Mouse (Mus musculus) liver, adult (tissue): ENCODE measurements around the gene Mylk3.
A peak's percentile ranks its signal among the peaks of the same experiment; 100 is the strongest.

ENCODE experiments used
- GATA4 ChIP-seq: IDR thresholded peaks from 2 replicates; pipeline ENCODE4 v1.6.1; 2014; ENCODE audit warnings: mild to moderate bottlenecking, low read length; ENCODE audit not compliant: insufficient replicate concordance

The Mylk3 gene

DNA sequence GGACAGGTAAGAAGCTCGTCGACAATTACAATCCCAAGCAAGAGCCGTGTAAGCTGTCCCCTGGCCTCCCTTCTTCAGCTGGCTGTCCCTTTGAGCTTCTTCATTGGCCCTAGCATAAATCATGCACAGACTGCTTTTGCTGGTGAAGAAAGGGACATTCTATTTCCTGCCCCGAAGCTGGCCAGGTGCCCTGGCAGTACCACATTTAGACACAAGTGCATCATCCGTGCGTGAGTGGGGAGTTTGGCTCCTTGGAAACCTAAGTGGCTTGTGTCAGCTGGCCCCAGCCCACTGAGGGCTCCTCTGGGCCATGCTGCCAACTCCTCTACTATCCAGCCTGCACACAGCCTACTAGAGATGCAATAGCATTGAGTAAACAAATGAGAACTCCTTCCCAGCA lies at the start of gene Mylk3:
Gene Mylk3, minus strand, starts transcription at position 141 of the 400 bp plus-strand sequence.
- TF ChIP-seq GATA4 = no peak

DNA sequence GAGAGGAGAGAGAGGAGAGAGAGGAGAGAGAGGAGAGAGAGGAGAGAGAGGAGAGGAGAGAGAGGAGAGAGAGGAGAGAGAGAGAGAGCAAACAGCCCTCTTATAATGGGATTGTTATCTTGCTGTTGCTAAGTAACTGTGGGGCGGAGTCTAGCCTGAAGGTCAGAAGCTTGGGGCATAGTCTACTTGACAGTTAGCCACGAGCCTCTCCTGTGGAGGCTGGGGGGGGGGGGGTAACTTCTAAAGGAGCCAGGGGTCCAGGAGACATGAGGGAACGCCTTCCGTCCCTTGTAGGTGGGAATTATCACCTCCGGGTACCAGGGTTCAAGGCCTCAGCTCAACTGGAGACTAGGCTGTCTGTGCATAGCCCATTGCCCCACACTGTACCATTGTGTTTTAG lies 49.6 kb upstream of the Mylk3 start:
- peak; percentile 11; the same call in 1 of the 2 replicates for TF ChIP-seq GATA4

DNA sequence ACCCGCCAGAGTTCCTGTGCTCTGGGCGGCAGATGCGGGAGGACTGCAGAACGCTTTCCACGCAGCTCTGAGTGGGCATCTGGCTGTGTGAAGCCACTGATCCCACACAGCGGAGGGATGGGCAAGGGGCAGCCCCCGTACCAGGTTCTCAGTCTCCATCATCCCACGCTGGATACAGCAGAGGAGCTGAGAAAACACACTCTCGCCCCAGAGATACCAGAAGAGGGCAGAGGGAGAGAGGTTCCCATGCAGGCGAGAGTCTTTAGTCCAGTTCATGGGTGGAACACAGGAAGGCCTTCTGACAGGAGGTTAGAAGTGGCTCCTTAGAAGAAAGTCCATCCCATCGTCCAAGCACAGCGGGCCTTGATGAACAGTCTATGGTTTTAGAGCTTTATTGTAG lies 48.7 kb upstream of the Mylk3 start:
- TF ChIP-seq GATA4 = no peak

DNA sequence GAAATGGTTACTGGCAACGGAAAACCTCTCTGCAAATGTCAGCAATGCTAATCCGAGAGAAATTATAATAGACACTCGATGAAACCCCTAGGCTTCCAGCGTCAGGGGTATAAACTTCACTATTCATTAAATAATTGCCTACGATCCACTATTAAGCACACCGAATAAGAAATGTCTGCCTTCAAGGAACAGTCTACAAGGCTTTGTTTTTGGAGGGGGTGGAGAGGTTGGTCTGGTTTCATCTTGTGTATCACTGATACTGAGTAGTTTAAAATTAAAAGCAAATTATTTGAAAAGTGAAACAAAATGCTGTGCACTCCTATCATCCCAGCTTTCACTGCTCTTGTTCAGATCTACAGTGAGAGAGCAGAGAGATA lies 46.9 kb upstream of the Mylk3 start:
- TF ChIP-seq GATA4 = no peak

DNA sequence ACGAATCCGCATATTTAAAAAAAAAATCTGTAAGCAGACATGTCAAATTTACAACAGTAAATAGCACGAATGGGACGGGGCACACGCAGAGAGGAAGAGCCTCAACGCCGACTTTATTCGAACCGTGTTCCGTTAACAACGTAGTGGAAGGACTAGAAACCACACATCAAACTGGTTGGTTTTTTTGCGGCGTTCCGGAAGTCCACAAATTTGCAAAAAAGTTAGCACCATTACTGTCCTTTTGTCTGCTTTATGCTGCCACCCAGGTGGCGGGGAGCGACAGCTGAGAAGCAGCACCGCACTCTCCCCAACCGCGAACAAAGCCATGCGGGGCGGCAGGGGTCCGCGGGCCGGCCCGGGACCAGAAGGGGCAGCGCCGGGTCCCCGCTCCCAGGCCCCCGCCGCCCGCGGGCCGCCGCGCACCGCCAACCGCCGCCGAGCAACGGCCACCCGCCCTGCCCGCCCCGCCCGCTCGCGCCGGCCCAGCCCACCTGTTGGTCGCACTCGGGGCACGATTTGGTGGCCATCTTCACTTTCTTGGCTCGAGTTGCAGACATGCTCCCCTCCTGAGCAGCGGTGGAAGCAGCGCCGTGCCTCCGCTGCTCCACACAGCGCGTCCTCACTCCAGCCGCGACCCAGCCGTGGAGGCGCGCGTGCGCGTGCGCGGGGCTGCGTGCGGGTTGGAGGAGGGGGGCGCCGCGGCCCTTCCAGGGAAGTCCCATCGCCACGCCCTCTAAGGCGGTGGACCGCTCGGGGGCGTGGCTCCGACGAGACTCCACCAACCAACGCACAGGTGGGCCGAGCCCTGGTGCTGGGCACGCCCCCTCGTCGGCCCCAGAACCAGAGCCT lies 46.2 kb upstream of the Mylk3 start, which contains the start of gene 4921524J17Rik:
Gene 4921524J17Rik, minus strand, starts transcription at position 666 of the 849 bp plus-strand sequence.
- TF ChIP-seq GATA4 = peak; percentile 23; the same call in 1 of the 2 replicates

DNA sequence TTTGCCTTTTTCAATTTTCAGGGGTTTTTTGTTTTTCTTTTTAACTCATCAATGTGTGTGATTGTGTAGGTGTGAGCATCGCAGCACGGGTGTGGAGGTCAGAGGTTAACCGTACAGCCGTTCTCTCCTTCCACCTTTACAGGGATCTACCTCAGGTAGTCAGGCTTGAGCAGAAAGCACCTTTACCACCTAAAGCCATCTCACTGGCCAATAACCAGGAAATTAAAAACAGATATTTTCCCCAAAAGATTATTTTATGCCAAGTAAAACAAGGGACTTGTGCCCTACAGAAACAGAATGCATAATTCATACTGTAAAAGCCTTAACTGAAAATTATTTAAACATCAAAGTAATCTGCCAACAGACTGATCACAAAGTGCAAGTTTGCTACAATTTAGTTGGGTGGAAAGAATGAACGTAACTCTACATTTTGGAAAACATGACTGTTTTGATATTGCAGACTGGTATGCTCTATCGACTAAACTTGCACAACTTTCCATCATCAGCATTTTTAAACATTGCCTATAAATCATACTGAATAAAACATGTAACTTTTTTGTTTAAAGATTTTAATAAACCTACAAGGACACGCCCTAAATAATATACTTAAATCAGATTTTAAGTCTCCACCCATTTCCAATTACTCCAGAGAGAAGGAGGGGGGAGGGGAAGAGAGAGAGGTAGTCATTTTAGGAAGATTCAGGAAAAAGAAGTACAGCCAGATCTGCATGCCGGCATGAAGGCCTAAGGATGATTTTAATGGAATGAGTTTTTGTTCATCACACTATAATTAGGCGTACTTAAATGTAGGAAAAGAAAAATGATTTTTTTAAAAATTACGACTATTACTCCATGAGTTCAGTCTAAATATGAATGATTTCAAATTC lies 45.4 kb upstream of the Mylk3 start:
- TF ChIP-seq GATA4 = no peak

DNA sequence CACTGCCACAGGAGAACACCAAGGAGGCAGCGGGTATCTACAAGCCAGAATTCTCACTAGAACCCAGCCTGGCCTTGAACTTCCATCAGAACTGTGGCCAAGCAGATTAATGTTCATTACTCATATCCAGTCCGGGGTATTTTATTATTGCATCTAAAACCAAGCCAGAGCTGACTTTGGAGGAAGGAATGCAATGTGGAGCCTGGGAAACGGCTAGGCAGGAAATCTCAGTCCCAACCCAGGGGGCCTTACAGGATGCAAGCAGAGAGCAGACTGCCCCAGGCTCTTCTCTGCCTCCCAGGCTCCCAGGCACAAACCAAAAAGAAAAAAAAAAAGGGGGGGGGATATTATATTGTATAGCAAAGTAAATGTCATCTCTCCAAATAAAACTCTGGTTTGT lies 44.7 kb upstream of the Mylk3 start:
- no peak for TF ChIP-seq GATA4

DNA sequence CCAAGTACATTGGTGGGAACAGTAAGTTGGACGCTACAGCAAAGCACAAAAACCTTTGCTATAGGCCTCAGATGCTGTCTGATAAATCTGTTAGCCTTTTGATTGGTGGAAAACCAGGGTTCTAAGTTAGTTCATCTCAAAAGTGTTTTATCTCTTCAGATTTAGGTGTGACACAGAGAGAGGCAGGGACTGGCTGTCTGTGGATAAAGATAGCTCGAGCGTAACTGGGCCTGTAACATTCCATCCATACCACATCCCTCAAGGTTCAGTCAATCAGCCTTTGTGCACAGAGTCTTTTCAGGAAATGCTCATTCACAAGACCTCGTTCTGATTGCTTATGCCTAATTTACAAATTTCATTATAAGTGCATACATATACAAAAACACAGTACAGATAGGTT lies 43.1 kb upstream of the Mylk3 start:
- no peak for TF ChIP-seq GATA4

DNA sequence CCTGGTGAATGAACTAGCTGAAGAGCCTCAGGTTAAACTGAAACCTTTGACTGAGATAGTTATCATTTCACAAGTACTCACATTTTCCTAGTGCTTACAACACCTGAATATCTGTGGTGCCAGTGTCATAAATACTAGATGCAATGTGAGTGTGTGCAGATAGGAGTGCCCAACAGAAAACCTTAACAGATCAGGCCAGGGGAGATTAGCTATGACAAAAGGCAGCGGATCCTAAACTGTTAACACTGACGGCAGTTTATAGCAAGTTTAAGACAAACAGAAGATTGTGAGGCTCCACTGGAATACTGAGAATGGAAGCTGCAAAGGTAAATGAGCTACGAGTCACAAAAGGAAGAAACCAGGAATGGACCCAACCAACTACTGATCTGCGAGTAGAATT lies 40.9 kb upstream of the Mylk3 start:
- TF ChIP-seq GATA4 = no peak

DNA sequence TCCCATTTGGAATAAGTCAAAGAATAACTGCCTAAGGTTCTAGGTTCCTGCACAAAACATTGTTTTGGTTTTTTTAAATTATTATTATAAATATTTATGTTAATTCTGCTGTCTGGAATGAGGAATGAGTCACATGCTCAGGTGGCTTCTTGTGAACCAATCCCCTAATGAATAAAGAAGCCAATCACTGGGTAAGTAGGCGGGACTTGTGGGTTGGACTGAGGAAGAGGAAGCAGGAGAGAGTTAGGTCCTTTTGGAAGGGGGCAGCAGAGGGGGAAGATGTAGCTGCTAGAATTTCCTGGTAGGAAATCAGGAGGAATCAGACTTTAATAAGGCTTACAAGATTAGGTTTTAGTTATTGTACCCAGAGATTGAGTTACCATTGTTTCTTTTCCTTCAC lies 35.2 kb upstream of the Mylk3 start:
- TF ChIP-seq GATA4 = no peak

DNA sequence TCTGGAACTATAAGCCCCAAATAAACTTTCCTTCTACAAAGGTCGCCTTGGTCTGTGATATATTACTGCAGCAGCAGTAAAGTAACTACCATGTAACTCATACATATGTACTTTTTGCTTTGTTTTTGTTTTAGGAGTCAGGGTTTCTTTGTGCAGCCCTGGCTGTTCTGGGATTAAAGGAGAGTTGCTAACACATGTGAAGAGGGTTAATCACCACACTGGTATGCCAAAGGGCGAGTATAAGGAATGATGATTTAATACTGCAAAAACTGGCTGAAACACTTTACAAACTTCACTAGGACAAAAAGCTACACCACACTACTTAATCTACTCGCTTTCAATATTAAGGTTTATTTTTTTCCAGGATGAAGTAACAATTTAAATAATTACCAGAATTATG lies 22.4 kb upstream of the Mylk3 start:
- no peak for TF ChIP-seq GATA4

DNA sequence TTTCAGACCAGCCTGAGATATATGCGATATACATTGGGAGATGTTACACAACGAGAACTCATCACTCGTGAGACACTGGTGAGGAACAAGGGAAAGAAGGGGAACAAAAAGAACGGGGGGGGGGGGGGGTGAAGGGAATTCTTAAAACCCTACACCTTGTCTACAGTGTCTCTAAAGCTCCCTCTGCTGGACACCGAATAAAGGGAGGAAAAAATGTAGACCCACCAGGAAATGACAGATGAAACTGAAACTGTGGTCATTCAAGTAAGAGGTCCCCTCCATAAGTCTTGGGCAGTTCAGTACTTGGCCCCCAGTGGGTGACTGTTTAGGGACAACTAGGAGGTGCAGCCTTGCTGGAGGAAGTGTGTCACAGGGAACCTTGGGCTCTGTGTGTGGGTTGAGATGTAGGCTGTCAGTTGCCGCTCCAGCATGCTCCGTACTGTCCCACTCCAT lies 21.9 kb upstream of the Mylk3 start:
- no peak for TF ChIP-seq GATA4

DNA sequence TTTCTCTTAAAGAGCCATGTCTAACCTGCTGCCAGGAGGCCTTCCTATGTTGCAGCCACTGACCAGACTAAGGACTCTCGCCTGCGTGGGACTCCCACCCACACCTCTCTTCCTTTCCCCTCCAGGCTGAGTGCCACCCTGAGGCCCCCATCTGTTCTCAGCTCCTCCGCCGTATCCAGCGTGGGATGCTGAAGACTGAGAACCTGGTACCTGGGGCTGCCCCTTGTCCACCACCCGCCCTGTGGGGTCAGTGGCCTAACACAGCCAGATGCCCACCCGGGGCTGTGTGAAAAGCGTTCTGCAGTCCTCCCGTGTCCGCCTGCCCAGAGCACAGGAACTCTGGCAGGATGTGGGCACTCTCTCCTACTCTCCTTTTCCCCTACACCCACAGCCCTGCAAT lies 19.8 kb upstream of the Mylk3 start:
- no peak for TF ChIP-seq GATA4

DNA sequence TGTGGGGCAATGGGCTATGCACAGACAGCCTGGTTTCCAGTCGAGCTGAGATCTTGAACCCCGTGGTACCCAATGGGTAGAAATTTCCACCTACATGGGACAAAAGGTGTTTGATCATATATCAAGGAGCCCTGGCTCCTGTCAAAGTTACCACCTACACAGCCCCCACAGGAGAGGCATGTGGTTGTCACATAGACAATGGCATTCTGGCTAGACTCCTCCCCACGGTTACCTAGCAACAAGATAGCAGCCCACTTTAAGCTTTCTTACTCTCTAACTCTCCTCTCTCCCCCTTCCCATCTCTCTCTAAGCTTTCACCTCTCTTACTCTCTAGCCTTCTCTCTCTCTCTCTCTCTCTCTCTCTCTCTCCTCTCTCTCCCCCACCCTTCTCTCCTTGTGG lies 19.3 kb upstream of the Mylk3 start:
- no peak for TF ChIP-seq GATA4

DNA sequence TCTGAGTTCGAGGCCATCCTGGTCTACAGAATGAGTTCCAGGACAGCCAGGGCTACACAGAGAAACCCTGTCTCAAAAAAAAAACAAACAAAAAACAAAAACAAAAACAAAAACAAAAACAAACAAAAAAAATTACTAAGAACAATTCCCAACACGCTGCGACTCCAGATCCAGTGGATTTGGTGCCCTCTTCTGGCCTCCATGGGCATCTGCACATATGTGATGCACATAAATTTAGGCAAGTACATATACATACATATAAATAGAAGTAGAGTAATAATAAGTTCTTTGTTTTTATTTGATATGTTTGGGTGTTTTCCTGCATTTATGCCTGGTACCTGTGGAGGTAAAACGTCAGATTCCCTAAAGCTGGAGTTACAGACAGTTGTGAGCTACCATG lies 12.4 kb upstream of the Mylk3 start:
- TF ChIP-seq GATA4 = no peak

DNA sequence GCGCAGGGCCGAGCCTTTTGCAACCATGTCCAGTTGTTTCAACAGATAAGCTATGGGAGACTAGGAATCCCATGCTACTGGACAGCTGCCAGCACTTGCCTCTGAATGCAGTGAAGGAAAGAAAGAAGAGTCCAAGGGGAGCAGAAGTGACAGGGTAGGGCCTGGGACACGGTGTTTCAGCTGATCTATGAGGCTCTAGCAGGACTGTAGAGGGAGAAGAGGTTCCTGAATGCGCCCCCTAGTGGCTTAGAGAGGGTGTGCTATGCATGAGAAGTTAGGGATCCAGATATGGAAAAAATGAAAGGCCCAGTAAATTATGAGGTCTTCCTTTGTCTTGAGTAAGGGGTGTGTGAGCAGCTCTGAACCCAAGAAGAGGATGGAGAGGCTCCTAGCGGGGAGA lies 11.4 kb upstream of the Mylk3 start:
- TF ChIP-seq GATA4 = no peak
